Mouse (Mus musculus) ovary, postnatal 14 days (tissue): ENCODE data around the gene Gm4871.

ENCODE experiments used
- DNase-seq: peaks from one replicate; pipeline ENCODE4 v3.0.0; 2022; ENCODE audit warnings: low spot score

Gm4871 gene

DNA sequence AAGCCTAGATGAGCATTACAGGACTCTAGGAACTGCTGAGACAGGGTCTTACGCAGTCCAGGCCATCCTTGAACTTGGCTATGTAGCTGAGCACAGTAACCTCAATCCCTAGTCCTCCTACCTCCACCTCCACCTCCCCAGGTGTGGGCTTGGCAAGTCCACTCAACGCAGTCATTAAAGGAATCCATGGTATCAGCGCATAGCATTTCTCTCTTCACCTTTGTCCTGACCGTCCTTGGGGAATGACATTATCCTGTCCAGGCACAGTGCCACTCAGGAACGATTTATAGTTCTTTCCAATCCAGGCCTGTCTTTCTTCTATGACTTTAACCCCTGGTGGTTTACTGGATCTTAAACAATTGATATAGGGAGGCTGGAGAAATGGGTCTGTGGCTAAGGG, 42.1 kb downstream of the Gm4871 start:
- no peak for DNase-seq

DNA sequence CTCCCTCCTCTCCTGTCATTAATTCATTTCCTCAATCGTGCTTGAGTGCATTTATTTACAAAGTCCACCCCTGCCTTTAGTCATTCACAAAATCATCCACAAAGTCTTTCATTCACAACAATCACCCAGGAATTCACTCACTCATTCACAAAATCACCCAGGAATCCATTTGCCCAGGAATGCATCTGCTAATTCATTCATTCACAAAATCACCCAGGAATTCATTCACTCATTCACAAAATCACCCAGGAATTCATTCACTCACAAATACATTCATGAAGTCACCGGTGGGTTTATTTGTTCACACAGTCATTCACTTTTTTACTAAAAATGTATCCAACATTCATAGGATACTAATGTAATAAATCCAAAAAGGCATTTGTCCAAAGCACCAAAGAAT, 42.5 kb downstream of the Gm4871 start:
- no peak for DNase-seq

GRCm38 (mm10) chr5:144989061-144989405, 43.5 kb downstream of the Gm4871 start:
- DNase-seq: no peak

DNA sequence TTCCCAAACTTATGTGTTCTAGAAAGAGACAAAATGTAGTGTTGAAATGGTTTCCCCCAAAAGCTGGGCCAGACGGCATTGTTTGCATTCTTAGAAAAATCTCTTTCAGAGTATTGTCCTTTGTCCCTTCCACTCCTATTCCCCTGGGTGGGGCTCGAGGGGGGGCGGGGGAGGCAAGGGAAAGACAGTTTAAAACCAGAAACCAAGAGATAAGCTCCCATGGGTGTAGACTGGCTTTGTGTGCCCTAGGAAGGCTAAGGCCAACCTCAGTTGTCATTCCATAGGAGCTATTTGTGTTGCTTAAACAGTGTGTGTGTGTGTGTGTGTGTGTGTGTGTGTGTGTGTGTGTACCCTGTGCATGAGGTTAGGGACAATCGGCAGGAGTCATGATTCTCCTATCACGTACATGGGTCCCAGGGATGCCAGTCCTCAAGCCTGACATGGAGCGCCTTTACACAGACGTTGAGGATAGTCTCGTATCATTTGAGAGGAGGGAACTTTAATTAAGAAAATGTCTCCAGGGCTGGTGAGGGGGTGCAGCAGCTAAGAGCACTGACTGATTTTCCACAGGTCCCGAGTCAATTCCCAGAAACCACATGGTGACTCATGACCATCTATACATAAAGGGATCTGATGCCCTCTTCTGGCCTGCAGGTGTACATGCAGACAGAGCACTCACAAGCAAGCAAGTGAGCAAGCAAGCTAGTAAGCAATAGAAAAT, 44.1 kb downstream of the Gm4871 start:
- peak; percentile 21 for DNase-seq

DNA sequence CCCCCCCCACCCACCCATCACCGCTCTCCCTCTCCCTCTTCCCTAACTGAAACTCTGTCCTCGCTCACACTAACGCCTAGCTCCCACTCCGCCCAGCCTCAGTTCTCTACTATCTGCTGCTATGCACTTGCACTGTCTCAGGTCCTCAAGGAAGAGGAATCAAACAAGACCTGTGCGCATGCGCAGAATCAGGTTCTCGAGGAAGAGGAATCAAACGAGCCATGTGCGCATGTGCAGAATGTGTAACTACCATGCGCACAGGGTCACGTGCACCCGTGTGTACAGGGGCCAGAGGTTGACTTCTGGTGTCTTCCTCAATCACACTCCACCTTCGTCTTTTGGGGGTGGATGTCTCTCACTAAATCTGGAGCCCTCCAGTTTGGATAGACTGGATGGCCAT, 45.0 kb downstream of the Gm4871 start:
- DNase-seq: no peak

GRCm38 (mm10) chr5:144984839-144985238, 47.7 kb downstream of the Gm4871 start:
- no peak for DNase-seq

DNA sequence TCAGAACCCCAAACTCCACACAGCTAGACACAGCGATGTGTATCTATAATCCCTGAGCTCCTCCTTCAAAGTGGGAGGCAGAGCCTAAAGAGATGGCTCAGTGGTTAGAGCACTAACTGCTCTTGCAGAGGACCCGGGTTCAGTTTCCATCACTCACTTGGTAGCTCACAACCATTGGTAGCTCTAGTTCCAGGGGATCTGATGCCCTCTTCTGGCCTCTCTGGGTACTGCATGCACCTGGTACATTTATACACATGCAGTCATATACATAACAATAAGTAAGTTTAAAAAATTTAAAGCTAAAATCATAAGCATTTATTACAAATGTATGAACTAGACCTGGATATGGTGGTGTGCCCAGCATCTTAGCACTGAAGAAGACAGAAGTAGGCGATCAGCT, 49.3 kb downstream of the Gm4871 start:
- no peak for DNase-seq
